Mouse (Mus musculus): ENCODE measurements around the gene Rassf7.

Gene Rassf7

GRCm38 (mm10) chr7:141215101-141215879, at the start of gene Rassf7:
Gene Rassf7 (plus strand): TSS chr7:141215860.
- peak; percentile 98 for DNase-seq

- DNase-seq, result peak; percentile 47
These were observed 47.7 kb upstream of the Rassf7 start for GRCm38 (mm10) chr7:141167901-141168517.

- DNase-seq, result peak; percentile 83
These were observed 47.1 kb upstream of the Rassf7 start for GRCm38 (mm10) chr7:141168518-141168953.

- no peak for DNase-seq
These were observed 46.4 kb upstream of the Rassf7 start for GRCm38 (mm10) chr7:141169300-141169699.

GRCm38 (mm10) chr7:141169866-141170265, 45.8 kb upstream of the Rassf7 start:
- DNase-seq, result no peak

GRCm38 (mm10) chr7:141172116-141173006, 43.3 kb upstream of the Rassf7 start, which contains the start of gene Rnh1:
Gene Rnh1 (minus strand): TSS chr7:141172857.
- peak; percentile 95 for DNase-seq

- DNase-seq, result no peak
These were observed 42.3 kb upstream of the Rassf7 start for GRCm38 (mm10) chr7:141173323-141173850.

- no peak for DNase-seq
These were observed 40.6 kb upstream of the Rassf7 start for GRCm38 (mm10) chr7:141175068-141175467.

GRCm38 (mm10) chr7:141176173-141176572, 39.5 kb upstream of the Rassf7 start:
- DNase-seq, result peak; percentile 92

GRCm38 (mm10) chr7:141188194-141188593, 27.5 kb upstream of the Rassf7 start:
- no peak for DNase-seq

GRCm38 (mm10) chr7:141188733-141189132, 26.9 kb upstream of the Rassf7 start:
- DNase-seq, result no peak

GRCm38 (mm10) chr7:141190220-141190619, 25.4 kb upstream of the Rassf7 start:
- no peak for DNase-seq

- DNase-seq, result peak; percentile 71
These were observed 24.6 kb upstream of the Rassf7 start for GRCm38 (mm10) chr7:141191036-141191435.

GRCm38 (mm10) chr7:141191796-141192685, 23.6 kb upstream of the Rassf7 start:
- no peak for DNase-seq

- DNase-seq, result no peak
These were observed 22.8 kb upstream of the Rassf7 start for GRCm38 (mm10) chr7:141192776-141193347.

GRCm38 (mm10) chr7:141193348-141193856, 22.3 kb upstream of the Rassf7 start:
- DNase-seq, result peak; percentile 62

- peak; percentile 98 for DNase-seq
These were observed 21.7 kb upstream of the Rassf7 start, which contains the start of the genes Hras and Lrrc56 for GRCm38 (mm10) chr7:141193948-141194347. Gene Hras (minus strand): TSS chr7:141194005. Gene Lrrc56 (plus strand): TSS chr7:141194157.

GRCm38 (mm10) chr7:141194409-141194808, 21.3 kb upstream of the Rassf7 start:
- no peak for DNase-seq

GRCm38 (mm10) chr7:141194830-141195229, 20.8 kb upstream of the Rassf7 start:
- peak; percentile 95 for DNase-seq

- no peak for DNase-seq
These were observed 19.9 kb upstream of the Rassf7 start for GRCm38 (mm10) chr7:141195754-141196153.

All from kidney, postnatal 14 days (tissue).